Mouse (Mus musculus) ES-E14 (cell line): ENCODE data around the gene Smu1. TPM values are rescaled to one million over a fixed set of nuclear protein-coding genes. Genes with fewer than 3 reads are reported as not detected.

Experiments
- DNase-seq: peaks from one replicate; pipeline ENCODE4 v3.0.0-alpha.2; 2013; ENCODE audit warnings: low read depth, low spot score
- H3K27ac ChIP-seq: 2 replicates; pipeline ENCODE4 v1.5.1; 2012; ENCODE audit warnings: low read depth, mild to moderate bottlenecking, low read length, moderate library complexity, mixed read lengths; ENCODE audit not compliant: poor library complexity, insufficient read depth, severe bottlenecking
- H3K36me3 ChIP-seq: 2 replicates; pipeline ENCODE4 v1.6.1; 2012; ENCODE audit warnings: mild to moderate bottlenecking, low read length, moderate library complexity, mixed read lengths; ENCODE audit not compliant: control insufficient read depth, poor library complexity, insufficient read depth, severe bottlenecking
- H3K4me1 ChIP-seq, 2 experiments: fragments of 150-350 bp in 1 of 2; sonication (generic) in 1 of 2; 2 replicates each; pipeline ENCODE4 v1.6.1; 2012; ENCODE audit warnings: low read length in 2 of 2, mild to moderate bottlenecking in 1 of 2, mixed read lengths in 1 of 2; ENCODE audit not compliant: control insufficient read depth in 2 of 2, insufficient read depth in 2 of 2, poor library complexity in 1 of 2
- H3K4me3 ChIP-seq, 2 experiments: fragments of 150-350 bp in 1 of 2; sonication (generic) in 1 of 2; 2 replicates each; pipeline ENCODE4 v1.5.1; 2012; ENCODE audit warnings: low read length in 2 of 2, low read depth in 1 of 2, mild to moderate bottlenecking in 1 of 2, mixed read lengths in 1 of 2; ENCODE audit not compliant: insufficient read depth in 1 of 2, poor library complexity in 1 of 2, severe bottlenecking in 1 of 2
- H3K9ac ChIP-seq: 2 replicates; pipeline ENCODE4 v1.6.1; 2012; ENCODE audit warnings: low read depth, mild to moderate bottlenecking, low read length, mixed read lengths; ENCODE audit not compliant: poor library complexity, insufficient read depth, severe bottlenecking
- H3K9me3 ChIP-seq: fragments of 150-350 bp; sonication (generic); 2 replicates; pipeline ENCODE4 v1.6.1; 2012; ENCODE audit warnings: low read depth, mild to moderate bottlenecking, low read length; ENCODE audit not compliant: control insufficient read depth, insufficient read depth
- CHD2 ChIP-seq: IDR thresholded peaks from 2 replicates; pipeline ENCODE4 v1.6.1; 2014; ENCODE audit warnings: mild to moderate bottlenecking, low read depth, low read length, inconsistent platforms
- HCFC1 ChIP-seq: IDR thresholded peaks from 2 replicates; pipeline ENCODE4 v1.6.1; 2012; ENCODE audit warnings: low read length, inconsistent platforms, borderline replicate concordance; ENCODE audit not compliant: insufficient read depth
- MAFK ChIP-seq: IDR thresholded peaks from 2 replicates; pipeline ENCODE4 v1.6.1; 2014; ENCODE audit warnings: mild to moderate bottlenecking, low read depth, low read length, inconsistent platforms; ENCODE audit not compliant: insufficient read depth
- ZC3H11A ChIP-seq: IDR thresholded peaks from 2 replicates; pipeline ENCODE4 v1.6.1; 2012; ENCODE audit warnings: low read depth, mild to moderate bottlenecking, inconsistent platforms, low read length, borderline replicate concordance
- ZNF384 ChIP-seq: IDR thresholded peaks from 2 replicates; pipeline ENCODE4 v1.6.1; 2012; ENCODE audit warnings: low read depth, low read length, inconsistent platforms
- in situ Hi-C, 2 experiments: fragments of 600-800 bp; cut with MboI; formaldehyde crosslinking; loops; one replicate each; pipeline ENCODE4 v1.15.1; 2025; ENCODE audit warnings: low sequenced_read_pairs in 2 of 2, inconsistent platforms in 1 of 2; ENCODE audit not compliant: unreplicated experiment in 2 of 2
- total RNA-seq: library from RNA; depleted of rRNA; stranded (reverse); fragments of 300-350 nt; gene quantifications from 2 replicates; pipeline ENCODE4 v1.2.3, GENCODE M21; 2012

The Smu1 gene
- total RNA-seq, 1 experiment: 125 TPM

DNA sequence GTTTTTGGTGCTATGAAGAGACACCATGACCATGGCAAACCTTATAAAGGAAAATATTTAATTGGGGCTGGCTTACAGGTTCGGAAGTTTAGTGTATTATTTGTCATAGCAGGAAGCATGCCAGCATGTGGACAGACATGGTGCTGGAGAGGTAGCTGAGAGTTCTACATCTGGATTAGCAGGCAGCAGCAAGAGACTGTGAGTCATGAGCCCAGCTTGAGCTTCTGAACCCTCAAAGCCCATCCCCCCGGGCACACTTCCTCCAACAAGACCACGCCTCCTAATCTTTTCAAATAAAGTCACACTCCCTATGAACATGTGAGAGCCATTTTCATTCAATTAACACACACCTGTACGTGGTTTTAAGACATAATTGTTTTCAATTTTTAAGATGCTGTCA, 18.7 kb upstream of the Smu1 start:
- no peaks in the 10 kb centered on the region for H3K36me3 ChIP-seq
- no peak for TF ChIP-seq ZC3H11A
- H3K9ac ChIP-seq: no peak overlapping the region
- H3K4me1 ChIP-seq: peaks cover 11 to 26% of the 10 kb centered on the region in 2 experiments
- in situ Hi-C loops: loop anchor here in 1 of 2 experiments (5.0 kb wide), 1 partner anchor 121 kb away; no protein-coding TSS in a partner anchor
- no peak for DNase-seq
- no peak overlapping the region for H3K4me3 ChIP-seq
- 0 out of 2 replicates have a peak overlapping the region, but pooled peaks have one; percentile 24 for H3K27ac ChIP-seq
- H3K9me3 ChIP-seq: no peaks in the 10 kb centered on the region

GRCm38 (mm10) chr4:40774279-40775259, 16.8 kb upstream of the Smu1 start:
- in situ Hi-C loops: loop anchor here in 1 of 2 experiments (5.0 kb wide), 1 partner anchor 123 kb away; no protein-coding TSS in a partner anchor
- peak; percentile 84 for TF ChIP-seq ZNF384
- TF ChIP-seq ZC3H11A: peak; percentile 63; the same call in 1 of the 2 replicates
- TF ChIP-seq MAFK: no peak
- H3K4me1 ChIP-seq: peaks cover 6 to 24% of the 10 kb centered on the region in 2 experiments; a peak in 3 of 4 replicates
- no peaks in the 10 kb centered on the region for H3K9me3 ChIP-seq
- H3K9ac ChIP-seq: peak overlapping the region; percentile 47; the same call in 1 of the 2 replicates
- peak overlapping the region; percentile 8 to 49; a peak in 2 of 4 replicates for H3K4me3 ChIP-seq
- DNase-seq: no peak
- H3K36me3 ChIP-seq: no peaks in the 10 kb centered on the region
- peak overlapping the region; percentile 45 for H3K27ac ChIP-seq

GRCm38 (mm10) chr4:40759876-40760275, 2.2 kb upstream of the Smu1 start:
- in situ Hi-C loops: no loop called here

DNA sequence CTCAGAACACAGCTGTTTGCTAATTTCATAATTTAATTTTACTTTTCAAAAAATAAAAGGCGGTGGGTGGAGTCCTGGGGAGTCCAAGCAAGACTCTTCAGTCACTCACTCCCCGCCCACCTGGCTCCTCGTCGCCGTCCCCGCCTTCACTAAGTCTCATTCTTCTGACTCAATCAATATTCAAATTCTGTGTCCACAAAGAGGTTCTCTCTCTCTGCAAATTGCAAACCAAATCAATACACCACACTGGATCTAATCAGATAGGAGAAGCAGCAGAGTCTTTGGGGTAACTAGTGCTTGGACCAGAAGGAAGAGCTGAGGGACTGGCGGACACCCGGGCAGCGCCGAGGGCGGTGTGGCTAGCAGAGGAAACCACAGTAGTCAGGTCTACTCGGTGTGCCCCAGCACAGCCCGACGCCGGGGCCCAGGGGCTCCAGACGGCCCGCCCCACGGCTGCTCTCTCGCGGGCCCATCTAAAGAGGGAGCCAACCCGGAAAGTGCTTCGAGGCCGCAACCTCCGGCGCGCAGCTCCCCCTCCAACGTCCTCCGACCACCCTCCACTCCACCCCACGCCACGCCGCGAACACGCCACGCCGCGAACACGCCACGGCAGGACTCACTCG, 455 bp downstream of the Smu1 start:
- H3K9ac ChIP-seq: peak overlapping the region; percentile 91
- no peak for TF ChIP-seq ZNF384
- no peak for TF ChIP-seq HCFC1
- TF ChIP-seq ZC3H11A: no peak
- no peak for TF ChIP-seq MAFK
- no peak for TF ChIP-seq CHD2
- H3K9me3 ChIP-seq: no peaks in the 10 kb centered on the region
- in situ Hi-C loops: no loop called here
- no peaks in the 10 kb centered on the region for H3K4me1 ChIP-seq
- peak overlapping the region; percentile 81 to 96 for H3K4me3 ChIP-seq
- H3K27ac ChIP-seq: peak overlapping the region; percentile 34; the same call in 1 of the 2 replicates
- peaks cover 12% of the 10 kb centered on the region for H3K36me3 ChIP-seq
- no peak for DNase-seq

More at GRCm38 (mm10) chr4:40759876-40760275, 2.2 kb upstream of the Smu1 start:
- H3K27ac ChIP-seq: no peak overlapping the region
- H3K9me3 ChIP-seq: no peaks in the 10 kb centered on the region
- H3K36me3 ChIP-seq: no peaks in the 10 kb centered on the region; the same call in 1 of the 2 replicates
- DNase-seq: no peak
- no peak overlapping the region for H3K4me3 ChIP-seq
- H3K4me1 ChIP-seq: no peaks in the 10 kb centered on the region
- H3K9ac ChIP-seq: no peak overlapping the region
- TF ChIP-seq HCFC1 (no peak), CHD2 (no peak), ZNF384 (no peak), ZC3H11A (no peak), MAFK (no peak)
